Mouse (Mus musculus): Measurements from ENCODE around the gene Artn. TPM values are rescaled to one million over a fixed set of nuclear protein-coding genes. Genes with fewer than 3 reads are reported as not detected.

The Artn gene
- total RNA-seq, 2 experiments from 2014 or later: 2.5 to 3.3 TPM

DNA sequence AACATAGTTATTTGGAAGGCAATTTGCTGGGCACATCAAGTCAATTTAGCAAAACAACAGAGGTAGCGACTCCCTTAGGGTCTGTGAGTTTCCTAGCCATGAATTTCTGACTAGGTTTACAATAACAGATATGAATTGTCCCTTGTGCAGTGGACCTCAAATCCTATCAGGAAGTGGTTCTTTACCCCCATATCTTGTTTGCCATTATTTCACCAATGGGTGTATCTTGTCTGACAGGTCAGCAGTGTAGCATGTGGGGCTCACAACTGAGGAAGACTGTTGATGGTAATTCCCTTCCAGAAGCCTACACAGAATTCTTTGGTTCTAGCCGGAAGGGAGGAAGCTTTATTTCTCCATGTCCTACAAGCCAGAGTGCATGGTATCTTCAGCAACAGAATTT is 8.2 kb downstream of the Artn start:
- no peak for DNase-seq
- intact Hi-C loops (cut with DNase I): no loop called here

DNA sequence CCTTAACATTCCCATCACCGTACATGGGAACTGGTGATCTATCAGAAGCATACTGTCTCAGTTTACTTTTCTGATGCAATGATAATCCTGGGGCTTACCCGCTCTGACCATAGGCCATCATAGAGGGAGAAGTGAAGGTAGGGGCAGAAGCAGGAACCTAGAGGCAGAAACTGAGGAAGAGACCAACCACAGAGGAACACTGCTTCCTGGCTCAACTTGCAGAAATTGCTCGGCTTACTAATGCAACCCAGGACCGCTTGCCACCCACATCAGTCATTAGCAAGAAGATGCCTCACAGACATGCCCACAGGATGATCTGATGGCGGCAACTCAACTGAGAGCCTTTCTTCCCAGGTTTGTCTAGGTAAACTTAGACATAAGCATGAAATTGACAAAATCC is 10.8 kb downstream of the Artn start:
- no peak for DNase-seq
- intact Hi-C loops (cut with DNase I): no loop called here

DNA sequence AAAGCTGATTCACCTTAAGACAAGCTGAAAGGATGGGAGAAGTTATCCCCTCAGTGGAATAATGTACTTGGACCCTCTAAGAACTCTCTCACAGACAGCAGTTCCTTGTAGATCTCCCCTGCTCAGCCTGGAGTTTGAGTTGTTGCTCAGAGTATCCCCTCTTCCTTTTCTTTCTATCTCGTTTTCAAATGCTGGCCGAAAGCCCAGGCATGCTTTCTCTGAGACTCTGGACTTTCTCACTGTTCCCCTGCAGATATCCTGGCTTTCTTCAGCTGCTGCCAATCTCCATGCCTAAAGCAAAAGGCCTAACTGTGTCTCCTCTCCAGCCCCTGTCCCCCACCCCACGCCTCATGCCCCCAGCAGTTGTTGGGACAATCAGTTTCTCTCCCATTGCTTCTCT is 11.3 kb downstream of the Artn start:
- no peak for DNase-seq
- intact Hi-C loops (cut with DNase I): no loop called here

DNA sequence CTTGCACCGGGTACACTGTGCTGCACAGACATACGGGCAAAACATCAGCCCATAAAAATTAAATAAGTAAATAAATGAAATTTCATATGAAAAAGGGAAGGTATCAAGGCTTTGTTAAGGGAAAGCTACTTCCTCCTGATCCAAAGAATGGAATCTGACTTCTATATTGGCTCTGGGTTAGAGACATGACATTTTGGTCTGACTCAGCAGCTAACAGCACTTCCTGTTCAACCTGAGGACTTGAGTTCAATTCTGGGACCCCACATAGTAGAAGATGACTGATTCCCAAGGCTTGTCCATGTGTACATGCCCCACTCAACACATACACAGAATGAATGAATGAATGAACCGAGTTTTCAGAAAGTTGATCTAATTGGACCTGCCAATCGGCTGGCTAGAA is 11.7 kb downstream of the Artn start:
- intact Hi-C loops (cut with DNase I): no loop called here
- DNase-seq: no peak

DNA sequence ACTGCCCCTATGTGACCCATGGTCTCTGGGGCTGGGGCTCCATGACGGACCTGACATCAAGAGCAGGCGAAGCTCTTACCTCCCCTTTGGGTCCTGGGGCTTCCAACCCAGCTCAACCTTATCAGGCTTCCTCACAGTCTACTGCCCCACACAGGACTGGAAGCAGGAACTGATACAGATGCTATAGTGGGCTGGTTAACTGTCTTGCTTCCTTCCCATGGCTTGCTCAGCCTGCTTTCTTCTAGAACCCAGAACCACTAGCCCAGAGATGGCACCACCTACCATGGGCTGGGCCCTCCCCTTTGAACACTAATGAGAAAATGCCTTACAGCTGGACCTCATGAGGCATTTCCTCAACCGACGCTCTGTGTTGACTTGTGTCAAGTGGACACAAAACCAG is 12.2 kb downstream of the Artn start:
- intact Hi-C loops (cut with DNase I): no loop called here
- no peak for DNase-seq

DNA sequence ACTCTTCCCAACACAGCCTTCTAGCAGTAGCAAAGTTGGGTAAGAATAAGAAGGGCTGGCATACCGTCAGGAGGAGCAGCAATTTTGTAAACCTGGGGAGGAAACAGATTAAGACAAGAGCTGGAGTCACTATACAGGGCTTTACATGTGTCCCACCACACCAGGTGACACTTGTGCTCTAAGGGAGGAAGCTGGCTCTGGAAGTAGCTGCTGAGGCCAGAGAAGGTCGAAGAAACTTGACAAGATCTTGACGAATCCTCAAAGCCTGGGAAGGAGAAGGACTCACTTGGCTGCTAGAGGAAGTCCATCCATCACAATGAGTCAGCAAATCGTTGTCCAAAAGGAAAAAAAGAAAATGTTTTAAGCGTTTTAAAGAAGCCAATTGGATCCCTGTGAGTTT is 13.2 kb downstream of the Artn start:
- intact Hi-C loops (cut with DNase I): no loop called here
- no peak for DNase-seq

DNA sequence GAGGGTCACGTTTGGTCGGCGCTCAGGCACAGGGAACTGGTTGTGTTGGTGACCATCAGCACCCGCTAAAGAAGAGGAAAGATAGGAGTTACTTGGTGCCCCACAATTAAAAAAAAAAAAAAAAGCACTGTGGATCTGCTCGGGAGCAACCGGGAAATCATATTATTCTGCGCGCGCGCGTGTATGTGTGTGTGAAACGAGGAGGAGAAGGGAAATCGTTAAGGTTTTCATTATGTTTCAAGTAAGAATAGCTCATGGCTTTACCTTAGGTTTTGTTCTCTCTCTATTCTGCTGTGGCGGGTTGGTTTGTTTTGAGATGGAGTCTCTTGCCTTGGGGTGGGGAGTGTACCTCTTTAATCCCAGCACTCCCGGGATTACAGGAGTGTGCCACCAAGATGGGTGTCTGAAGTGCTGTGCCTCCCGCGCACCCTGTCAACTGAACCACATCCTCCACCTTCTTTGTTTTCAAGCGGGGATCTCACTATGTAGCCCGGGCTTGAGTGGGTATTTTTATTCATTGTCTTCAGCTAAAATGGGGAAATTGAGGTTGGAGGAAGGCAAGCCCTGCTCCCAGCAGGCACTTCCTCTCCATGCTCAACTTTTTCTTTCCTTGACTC is 14.0 kb downstream of the Artn start:
- no peak for DNase-seq
- intact Hi-C loops (cut with DNase I): no loop called here

DNA sequence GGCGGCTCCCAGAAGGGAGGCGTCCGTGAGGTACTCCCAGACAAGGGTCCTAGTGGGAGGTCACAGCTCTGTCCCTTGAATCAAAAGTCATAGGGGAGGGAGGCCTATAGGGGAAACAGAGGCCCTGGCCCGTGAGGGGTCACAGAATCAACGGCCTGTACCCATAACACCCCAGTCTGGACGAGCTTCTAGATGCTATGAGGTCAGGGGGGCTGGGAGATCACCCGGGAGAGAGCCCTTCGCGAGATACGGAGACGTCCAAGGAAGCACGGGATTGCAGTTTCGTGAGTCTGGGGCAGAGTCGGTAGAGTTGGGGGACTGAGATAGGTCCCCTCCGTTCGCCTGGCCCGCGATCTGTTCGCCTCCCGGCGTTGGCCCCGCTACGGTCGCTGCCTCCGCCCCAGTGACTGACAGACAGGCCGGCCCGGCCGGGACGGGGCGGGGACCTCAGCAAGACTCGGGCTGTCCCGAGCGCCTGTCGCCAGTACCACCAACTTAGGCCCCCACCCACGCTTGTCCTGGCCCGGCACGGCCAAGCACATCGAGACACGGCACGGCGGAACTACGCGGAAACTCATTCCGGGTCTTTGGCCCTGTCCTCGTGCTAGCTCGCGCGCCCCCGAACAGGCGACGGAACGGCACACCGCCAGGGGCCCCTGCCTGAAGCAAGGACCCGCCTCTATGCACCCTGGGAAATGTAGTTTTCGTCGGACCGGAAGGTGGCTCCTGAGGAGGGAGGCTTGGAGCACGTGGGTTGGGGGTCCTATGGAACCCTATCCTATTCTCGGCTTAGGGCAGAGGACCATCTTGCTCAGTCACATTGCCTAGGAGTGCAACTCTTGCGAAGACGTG is 14.7 kb downstream of the Artn start, which contains the start of gene Ipo13:
Gene Ipo13, minus strand, starts transcription at position 409 of the 852 bp plus-strand sequence.
- DNase-seq: peak; percentile 94
- intact Hi-C loops (cut with DNase I): no loop called here

DNA sequence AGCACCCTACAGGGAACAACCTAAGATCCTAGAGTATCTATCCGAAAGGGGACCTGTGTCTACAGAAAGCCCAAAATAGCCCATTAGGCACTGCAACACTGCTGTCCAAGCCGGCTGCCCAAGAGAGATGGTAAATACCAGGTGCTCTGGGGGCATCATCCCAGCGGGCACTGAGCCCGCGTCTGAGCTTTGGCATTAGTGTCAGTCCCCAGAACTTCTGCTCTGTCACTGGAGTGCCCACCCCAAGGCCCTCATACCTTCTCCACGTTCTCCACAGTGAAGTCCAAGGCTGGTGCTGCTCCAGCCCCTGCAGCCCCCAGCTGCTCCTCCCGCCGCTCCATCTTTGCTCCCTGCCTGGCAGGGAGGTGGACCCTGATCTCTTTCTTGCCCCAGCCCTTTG is 15.5 kb downstream of the Artn start:
- intact Hi-C loops (cut with DNase I): no loop called here
- DNase-seq: peak; percentile 63

DNA sequence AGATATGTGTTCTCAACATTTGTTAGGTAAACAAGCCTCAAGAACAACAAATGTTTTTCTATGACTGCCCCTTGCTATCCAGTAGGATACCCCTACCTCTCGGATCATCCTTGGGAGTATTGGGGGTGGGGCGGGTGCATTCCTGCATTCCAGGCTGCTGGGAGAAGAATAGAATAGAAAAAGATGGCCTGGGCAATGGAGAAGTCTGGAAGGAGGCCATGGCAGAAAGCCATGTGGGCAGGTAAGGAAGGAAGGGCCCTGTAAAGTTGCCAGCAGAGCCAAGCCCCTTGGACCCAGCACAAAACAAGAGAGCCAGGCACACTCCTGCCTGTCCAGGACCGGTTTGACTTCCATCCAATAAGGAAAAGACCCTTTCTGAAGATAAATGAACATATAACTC is 16.1 kb downstream of the Artn start:
- intact Hi-C loops (cut with DNase I): no loop called here
- DNase-seq: peak; percentile 68

DNA sequence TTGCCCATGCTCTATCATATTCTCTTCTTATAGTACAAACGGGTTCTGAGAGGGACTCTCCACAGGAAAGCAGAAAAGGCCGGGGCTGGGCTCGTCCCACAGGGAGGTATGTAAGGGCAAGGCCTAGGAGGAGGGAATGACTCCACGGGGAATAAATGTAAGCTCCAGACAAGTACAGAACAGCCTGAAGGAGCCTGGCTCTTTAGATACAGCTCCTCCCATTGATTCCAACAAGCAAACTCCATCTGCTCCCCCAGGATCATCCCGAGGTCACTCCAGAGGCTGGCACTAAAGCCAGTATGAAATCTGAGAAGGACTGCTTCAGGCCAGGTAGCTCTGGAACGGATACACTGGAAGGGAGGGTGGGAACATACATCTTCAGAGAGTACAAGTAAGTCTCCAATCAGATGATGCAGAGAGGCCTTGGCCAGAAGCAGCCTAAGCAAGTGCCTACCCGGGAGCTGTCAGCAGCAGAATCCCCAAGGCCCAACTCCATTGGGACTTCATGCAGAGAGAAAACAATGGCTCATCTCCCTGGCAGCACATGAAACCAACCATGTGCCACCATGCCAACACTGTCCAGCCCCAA is 16.8 kb downstream of the Artn start:
- intact Hi-C loops (cut with DNase I): no loop called here
- no peak for DNase-seq

DNA sequence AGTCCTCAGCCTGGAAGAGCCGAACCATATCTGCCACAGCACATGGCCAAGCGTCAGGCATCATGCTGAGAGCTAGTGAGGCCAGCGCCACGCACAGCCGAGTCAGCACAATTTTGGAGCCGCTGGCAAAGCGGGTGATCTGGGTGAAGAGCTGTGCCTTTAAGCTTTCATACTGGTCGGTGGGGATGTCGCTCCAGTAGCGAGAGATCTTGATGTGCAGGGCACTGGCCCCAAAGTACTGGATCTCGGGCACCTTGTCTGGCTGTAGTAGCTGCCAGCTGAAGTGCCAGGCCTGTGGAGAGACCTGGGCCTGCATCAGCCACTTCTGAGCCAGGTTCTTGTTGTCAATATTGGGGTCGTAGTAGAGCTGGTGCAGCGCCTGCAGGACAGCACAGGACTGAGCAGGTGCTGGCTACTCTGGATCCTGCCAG is 17.4 kb downstream of the Artn start:
- no peak for DNase-seq
- intact Hi-C loops (cut with DNase I): no loop called here

DNA sequence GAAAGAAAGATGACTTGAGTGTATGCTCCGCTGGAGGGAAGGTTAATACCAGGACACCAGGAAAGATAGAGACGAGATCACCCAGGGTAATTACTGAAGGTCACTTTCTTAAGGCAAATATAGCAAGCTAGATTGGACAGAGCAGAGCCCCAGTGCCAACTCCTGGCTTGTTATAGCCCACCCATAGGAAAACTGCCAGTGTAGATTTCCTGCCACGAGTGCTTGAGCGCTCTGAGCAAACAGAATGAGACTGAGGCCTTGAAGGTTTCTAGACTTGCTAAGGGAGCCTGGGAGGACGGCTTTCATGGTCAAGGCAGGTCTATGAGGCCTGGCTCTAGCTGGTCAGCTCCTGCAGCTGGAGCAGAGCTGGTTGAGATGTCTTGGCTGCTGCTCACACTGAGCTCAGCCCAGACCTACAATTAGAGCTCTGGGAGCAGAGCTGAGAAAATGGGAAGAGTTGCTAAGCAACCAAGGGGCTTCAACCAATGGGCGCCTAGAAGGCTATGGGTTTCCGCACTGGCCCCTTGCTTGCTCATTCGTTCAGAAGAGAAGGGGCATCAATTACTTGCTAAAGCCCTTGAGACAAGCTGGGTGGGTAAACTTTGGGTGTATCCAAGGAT is 20.6 kb downstream of the Artn start:
- DNase-seq: peak; percentile 34
- intact Hi-C loops (cut with DNase I): no loop called here

DNA sequence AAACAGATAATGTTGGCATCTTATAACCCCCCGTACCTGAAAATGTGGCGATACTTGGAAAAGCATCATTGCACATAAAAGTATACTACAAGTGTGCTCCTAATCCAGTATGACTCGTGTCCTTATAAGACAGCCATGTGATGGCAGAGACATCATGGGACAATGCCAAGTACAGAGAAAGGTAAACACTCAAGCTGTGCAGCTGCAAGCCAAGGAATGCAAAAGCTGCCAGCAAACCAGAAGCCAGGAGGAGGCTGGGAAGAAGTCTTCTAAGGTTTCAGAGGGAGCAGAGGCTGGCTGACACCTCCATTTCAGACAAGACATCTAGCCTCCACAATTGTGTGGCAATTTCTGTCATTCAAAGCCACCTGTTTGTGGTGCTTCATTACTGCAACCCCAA is 23.4 kb downstream of the Artn start:
- DNase-seq: no peak
- intact Hi-C loops (cut with DNase I): no loop called here

DNA sequence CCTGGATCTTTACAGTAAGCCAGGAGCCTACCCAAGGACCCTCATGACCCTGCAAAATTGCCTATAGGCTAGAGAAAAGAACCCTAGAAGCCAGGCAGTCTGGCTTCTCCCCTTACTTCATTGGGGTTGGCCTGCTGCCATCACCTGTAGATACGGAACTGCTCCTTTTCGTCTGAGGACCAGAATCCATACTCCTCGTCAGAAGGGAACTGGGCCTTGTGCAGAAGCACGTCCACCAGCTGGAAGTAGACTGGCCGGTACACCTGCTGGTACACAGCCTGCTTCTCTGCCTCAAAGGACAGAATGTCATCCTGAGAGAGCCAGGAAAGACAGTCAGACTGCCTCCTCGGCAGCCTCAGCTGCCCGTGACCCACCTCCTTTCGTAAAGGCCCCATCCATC is 24.8 kb downstream of the Artn start:
- intact Hi-C loops (cut with DNase I): no loop called here
- DNase-seq: no peak

DNA sequence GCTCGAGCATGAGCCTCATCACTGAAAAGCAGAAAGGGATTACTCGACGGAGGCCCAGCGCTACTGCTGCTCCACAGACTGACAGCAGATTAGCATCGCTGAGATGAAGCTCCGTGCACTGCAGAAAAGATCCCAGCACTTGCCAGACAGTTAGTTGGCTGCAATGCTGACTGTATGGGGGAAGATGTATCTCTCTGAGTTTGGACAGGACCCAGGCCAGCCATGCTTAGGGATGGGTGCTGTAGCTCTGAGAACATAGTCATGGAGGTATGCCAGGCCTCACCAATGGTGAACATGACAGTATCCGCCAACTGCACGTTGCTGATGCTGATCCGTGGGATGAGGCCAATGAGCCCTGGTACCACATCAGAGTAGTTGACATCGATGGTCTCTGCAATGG is 25.5 kb downstream of the Artn start:
- DNase-seq: no peak
- intact Hi-C loops (cut with DNase I): no loop called here

DNA sequence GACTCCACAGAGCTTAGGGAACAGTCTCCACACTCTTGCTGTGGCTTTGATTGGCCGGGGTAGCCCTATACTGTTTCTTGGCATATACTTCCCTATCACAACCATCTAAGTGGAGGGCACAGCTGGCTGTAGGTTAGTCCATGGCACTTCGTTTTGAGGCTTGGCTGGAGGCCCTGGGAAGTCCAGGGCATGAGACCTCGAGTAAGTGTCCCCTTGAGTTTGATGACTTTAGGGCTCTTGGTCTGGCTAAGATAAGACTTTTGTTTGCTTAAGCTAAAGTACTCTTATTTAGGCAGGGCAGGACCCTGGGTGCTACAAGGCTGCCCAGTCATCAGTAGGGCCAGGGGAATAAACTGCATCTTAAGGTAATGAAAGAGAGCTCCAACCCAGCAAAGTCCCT is 31.5 kb downstream of the Artn start:
- intact Hi-C loops (cut with DNase I): no loop called here
- no peak for DNase-seq

DNA sequence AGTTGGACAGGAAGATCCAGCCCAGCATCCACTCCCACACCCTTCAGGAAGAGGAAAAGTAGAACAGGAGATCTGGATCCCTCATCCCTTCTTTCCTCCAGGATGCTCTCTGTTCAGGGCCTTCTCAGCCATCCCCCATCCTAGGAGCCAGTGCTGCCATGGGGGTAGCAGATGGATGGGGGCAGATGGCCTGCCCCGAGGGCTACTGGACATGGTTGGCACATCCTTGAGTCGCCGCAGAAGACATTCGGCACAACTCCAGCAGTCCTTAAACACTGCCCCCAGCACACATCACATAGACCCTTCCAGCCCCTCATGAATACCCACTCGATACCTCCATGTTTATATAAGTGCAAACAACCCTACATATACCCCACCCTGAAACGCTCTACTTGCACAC is 33.5 kb downstream of the Artn start:
- peak; percentile 63 for DNase-seq
- intact Hi-C loops (cut with DNase I): no loop called here

DNA sequence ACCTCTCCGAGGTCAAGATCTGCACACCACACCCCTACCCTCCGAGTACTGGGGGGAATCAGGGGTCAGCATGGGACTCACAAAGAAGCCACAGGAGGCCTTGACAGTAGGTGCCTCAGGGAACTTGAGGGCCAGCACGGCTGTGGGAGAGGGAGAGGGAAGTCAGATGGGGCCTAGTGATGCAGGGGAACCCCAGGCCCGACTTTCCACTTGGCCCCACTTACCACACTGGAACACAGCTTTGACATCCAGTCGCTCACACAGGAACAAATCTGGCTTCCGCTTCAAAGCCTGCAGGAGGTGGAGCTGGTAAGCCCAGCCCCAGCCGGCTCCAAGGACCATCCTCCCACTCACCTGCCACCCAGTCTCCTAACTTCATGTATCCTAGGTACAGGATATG is 34.2 kb downstream of the Artn start:
- DNase-seq: no peak
- intact Hi-C loops (cut with DNase I): no loop called here

DNA sequence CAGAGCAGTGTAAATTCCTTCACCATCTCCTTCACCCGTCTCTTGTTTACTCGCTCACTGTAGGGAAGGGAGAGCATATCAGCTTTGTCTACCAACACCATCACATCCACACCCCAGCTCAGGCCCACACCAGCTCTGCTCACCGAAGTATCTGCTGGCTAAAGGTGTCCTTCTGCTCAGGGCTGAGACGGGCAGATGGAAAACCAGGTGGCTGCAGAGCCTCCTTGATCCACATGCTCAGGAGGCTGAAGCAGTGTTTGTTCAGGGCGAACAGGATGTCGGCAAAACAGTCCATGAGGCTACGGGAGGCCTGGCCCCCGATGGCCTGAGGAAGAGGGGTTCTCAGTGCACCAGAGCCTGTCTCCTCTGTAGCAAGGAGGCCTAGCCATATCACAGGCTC is 35.0 kb downstream of the Artn start:
- intact Hi-C loops (cut with DNase I): no loop called here
- no peak for DNase-seq

DNA sequence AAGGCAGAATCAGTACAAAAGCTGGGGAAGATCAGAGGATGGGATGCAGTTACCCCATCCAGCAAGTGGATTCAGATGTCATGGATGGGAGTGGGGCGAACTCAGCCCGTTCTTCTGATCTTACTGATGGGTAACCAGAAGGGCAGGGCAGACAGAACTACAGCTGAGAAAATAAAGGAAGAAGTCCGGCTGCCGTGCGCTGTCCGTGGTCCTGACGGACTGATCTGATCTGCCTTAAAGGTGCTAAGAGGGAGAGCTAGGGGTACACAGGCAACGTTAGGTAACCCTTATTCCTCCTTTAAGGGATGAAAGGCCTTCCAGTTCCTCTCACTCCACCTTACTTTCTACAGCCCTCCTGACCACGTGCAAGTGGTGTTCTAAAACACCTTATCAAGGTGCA is 36.2 kb downstream of the Artn start:
- intact Hi-C loops (cut with DNase I): no loop called here
- no peak for DNase-seq

DNA sequence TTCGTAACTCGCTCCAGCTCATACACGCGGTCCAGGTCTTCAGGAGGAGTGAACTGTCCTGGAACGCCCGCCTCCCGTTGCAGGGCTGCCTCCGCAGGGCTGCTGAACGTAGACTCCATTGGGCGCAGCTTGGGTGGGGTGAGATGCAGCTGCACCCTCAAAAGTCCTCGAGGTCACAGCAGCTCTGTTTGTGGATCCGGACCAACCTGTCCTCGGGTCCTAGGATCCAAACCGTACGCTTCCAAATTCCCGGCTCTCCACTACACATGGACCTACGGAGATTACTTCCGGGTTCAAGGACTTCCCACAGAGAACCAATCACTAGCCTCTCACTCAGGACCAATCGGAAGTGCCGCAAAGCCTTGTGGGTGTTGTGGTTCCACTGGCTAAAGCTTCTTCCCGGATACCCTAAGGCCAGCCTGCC is 37.8 kb downstream of the Artn start, which contains the start of gene Dph2:
Gene Dph2, minus strand, starts transcription at position 295 of the 424 bp plus-strand sequence.
- DNase-seq: peak; percentile 81

More for the DNA sequence above, 37.8 kb downstream of the Artn start, which contains the start of gene Dph2:
- intact Hi-C loops (cut with DNase I): no loop called here

Measured in left cerebral cortex, postnatal 4 days (tissue).